Mouse (Mus musculus) Patski (cell line): ENCODE data around the gene Nhsl1. TPM values are rescaled to one million over a fixed set of nuclear protein-coding genes. Genes with fewer than 3 reads are reported as not detected.

ENCODE experiments used
- ATAC-seq: fragments of 100-300 bp; one replicate; pipeline ENCODE4 v1.8.0; 2021
- CTCF ChIA-PET: fragments of 350-600 bp; sonication (Branson Sonifier 250); formaldehyde crosslinking; loops from one replicate; lab custom pipeline; 2022; ENCODE audit warnings: inconsistent platforms; lab: Charles Lee
- POLR2A ChIA-PET: fragments of 350-600 bp; sonication (Branson Sonifier 250); formaldehyde crosslinking; loops from one replicate; lab custom pipeline; 2022; ENCODE audit warnings: antibody characterized with exemption, inconsistent platforms; lab: Charles Lee
- DNase-seq: peaks from one replicate; pipeline ENCODE4 v3.0.0-alpha.2; 2011; ENCODE audit warnings: low read depth, low spot score
- H3K27me3 ChIP-seq: fragments of 371-371 bp; one replicate; pipeline ENCODE4 v1.5.1; 2021
- CTCF ChIP-seq: fragments of 100-300 bp; IDR thresholded peaks from one replicate; pipeline ENCODE4 v1.5.1; 2021
- in situ Hi-C: fragments of 300-500 bp; cut with MboI; formaldehyde crosslinking; loops from 3 replicates; pipeline ENCODE4 v1.11.1; 2018; ENCODE audit warnings: low pct_unique_long_range_greater_than_20kb, mixed read lengths
- polyA plus RNA-seq: library from polyadenylated mRNA; unstranded; gene quantifications from one replicate; pipeline ENCODE4 v1.2.3, GENCODE M21; 2021

Gene Nhsl1
- polyA plus RNA-seq, 1 experiment from 2014 or later: 16.0 TPM

DNA sequence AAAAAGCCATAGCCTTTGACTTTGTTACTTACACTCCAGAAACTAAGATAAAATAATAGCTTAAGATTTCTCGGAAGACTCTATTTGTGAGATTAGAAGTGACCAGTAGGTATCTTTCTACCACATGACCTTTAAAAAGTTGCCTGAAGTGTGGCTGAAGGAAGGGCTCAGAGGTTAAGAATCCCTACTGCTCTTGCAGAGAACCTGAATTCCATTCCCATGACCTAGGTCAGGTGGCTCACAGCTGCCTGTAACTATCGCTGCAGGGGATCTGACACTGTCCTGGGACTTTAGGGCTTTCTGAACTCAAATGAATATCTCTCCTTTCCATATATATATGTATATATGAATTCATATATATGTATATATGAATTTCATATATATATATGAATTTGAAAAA lies 92.5 kb downstream of the Nhsl1 start:
- ATAC-seq: no peak
- POLR2A ChIA-PET: interaction anchor here (0.5 to 1.5 kb wide), 3 partner anchors 10 to 20 kb away, joined by 3 to 7 read pairs (median 3); no protein-coding TSS in a partner anchor
- TF ChIP-seq CTCF: no peak
- CTCF ChIA-PET: interaction anchor here (1.6 kb wide), 1 partner anchor 26 kb away, joined by 5 read pairs; no protein-coding TSS in a partner anchor
- H3K27me3 ChIP-seq: no peaks in the 10 kb centered on the region
- in situ Hi-C loops: no loop called here
- no peak for DNase-seq

GRCm38 (mm10) chr10:18415946-18416345 lies 97.2 kb downstream of the Nhsl1 start:
- POLR2A ChIA-PET: no interaction called here
- CTCF ChIA-PET: no interaction called here
- no peak for DNase-seq
- no peak for ATAC-seq
- TF ChIP-seq CTCF: no peak
- no peaks in the 10 kb centered on the region for H3K27me3 ChIP-seq
- in situ Hi-C loops: no loop called here

DNA sequence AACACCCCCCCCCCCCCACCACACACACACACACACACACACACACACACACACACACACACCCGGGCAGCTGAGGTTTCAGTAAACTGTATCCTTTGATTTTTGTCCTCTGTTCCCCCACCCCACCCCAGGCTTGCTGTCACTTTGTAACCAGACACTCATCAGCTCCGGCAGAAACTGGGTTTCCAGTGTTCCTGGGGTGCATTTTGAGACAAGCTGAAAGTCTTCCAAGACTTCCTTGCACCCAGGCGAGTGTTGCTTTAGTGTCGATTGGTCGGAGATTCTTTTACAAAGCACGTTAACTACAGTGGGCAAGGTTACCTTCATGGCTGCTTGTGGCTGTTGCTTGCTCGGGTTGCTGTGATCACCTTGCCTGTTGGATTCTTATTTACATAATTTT lies 99.4 kb downstream of the Nhsl1 start:
- TF ChIP-seq CTCF: no peak
- ChIA-PET CTCF (interaction anchor here (1.2 kb wide), 1 partner anchor 13 kb away, joined by 3 read pairs; no protein-coding TSS in a partner anchor), POLR2A (interaction anchor here (0.7 kb wide), 1 partner anchor 413 kb away, joined by 3 read pairs; no protein-coding TSS in a partner anchor)
- ATAC-seq: no peak
- DNase-seq: no peak
- in situ Hi-C loops: no loop called here
- H3K27me3 ChIP-seq: no peaks in the 10 kb centered on the region

DNA sequence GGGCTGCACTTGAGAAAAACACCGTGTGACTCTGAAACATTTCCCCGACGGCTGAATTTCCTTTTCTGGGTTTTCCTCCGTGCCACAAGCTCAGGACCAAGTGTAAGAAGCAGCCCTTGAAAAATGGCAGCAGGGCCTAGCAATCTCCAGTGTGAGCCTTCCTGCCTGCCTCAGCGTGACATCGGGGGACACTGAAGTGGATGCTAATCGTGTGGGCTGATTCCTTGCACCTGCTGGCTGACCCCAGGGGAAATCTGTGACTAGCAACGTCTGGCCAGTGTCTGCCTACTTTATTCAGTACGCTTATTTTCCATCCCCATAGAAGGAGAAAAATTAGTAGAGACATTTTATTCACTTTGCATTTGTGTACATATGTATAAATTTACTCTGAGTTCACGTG lies 100.7 kb downstream of the Nhsl1 start:
- in situ Hi-C loops: no loop called here
- ATAC-seq (no peak), DNase-seq (no peak)
- ChIA-PET CTCF (no interaction called here), POLR2A (no interaction called here)
- no peaks in the 10 kb centered on the region for H3K27me3 ChIP-seq
- TF ChIP-seq CTCF: no peak

- no peak for TF ChIP-seq CTCF
- CTCF ChIA-PET: no interaction called here
- no peak for DNase-seq
- H3K27me3 ChIP-seq: no peaks in the 10 kb centered on the region
- in situ Hi-C loops: no loop called here
- no peak for ATAC-seq
- POLR2A ChIA-PET: interaction anchor here (0.6 to 1.2 kb wide), 2 partner anchors 9 to 17 kb away, joined by 3 read pairs; no protein-coding TSS in a partner anchor
Observed at GRCm38 (mm10) chr10:18420259-18421000, 101.6 kb downstream of the Nhsl1 start.

DNA sequence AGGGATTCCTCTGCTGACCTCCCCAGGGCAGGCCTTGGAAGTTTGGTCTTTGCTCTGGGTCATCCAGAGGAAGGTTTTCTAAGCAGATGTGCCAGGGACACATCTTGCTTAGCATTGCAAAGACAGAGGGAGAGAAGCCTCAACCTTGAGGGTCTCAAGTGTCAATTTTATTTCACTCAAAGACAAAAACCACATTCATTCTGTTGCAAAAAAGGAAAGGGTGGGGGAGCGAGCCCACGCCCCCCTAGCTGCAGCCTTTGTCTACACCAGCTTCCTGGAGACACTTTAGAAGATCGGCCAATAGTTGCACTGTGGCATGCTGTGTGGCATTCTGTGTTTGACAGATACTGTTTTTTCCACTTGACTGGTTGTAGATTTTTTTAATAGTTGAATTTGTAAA lies 104.2 kb downstream of the Nhsl1 start:
- no peak for TF ChIP-seq CTCF
- CTCF ChIA-PET: no interaction called here
- in situ Hi-C loops: no loop called here
- DNase-seq: no peak
- H3K27me3 ChIP-seq: no peaks in the 10 kb centered on the region
- POLR2A ChIA-PET: no interaction called here
- ATAC-seq: no peak

DNA sequence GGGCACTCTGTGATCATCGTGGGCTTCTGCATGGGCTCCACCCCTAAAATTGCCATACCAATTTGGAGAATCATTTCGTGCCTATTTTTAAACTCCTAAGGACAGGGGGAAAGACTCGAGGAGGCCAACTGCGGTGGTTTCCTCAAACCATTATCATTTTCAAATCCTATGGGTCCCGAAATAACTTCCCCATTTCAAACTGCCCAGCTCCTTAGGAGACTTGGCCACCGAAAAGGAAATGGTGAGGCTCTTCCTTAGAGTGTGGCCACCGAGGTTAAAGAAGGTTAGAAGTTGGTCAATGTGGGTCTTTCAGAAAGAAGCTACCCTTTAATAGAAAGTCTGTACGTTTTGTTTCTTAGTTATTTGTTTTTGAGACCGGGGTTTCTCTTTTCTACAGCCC lies 104.8 kb downstream of the Nhsl1 start:
- no peaks in the 10 kb centered on the region for H3K27me3 ChIP-seq
- no peak for ATAC-seq
- CTCF ChIA-PET: no interaction called here
- TF ChIP-seq CTCF: no peak
- in situ Hi-C loops: no loop called here
- DNase-seq: no peak
- POLR2A ChIA-PET: no interaction called here

DNA sequence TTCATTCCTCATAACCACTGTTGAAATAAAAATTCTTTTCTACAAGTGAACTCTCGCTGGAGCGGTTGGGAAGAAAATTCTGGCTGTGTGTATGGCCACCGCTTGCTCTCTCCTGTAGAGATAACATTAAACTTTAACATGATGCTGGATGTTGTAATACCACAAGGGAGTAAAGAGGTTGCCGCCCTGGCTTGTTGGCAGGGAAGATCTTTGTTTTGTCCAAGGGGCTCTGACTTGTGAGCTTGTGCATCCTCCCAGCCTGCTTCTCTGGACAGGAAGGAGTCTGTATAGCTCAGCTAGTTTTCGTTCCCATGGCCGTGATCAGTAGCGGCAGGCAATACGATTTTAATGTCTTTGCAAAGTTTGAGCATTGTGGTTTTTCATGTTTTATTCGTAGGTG lies 109.1 kb downstream of the Nhsl1 start:
- POLR2A ChIA-PET: no interaction called here
- no peak for DNase-seq
- TF ChIP-seq CTCF: no peak

GRCm38 (mm10) chr10:18429533-18429932 lies 110.7 kb downstream of the Nhsl1 start:
- no peaks in the 10 kb centered on the region for H3K27me3 ChIP-seq
- in situ Hi-C loops: no loop called here
- DNase-seq: no peak
- peak; percentile 64 for TF ChIP-seq CTCF
- ChIA-PET POLR2A (no interaction called here), CTCF (no interaction called here)
- ATAC-seq: no peak

More for the DNA sequence above, 109.1 kb downstream of the Nhsl1 start:
- no peak for ATAC-seq
- no peaks in the 10 kb centered on the region for H3K27me3 ChIP-seq
- CTCF ChIA-PET: no interaction called here
- in situ Hi-C loops: no loop called here

DNA sequence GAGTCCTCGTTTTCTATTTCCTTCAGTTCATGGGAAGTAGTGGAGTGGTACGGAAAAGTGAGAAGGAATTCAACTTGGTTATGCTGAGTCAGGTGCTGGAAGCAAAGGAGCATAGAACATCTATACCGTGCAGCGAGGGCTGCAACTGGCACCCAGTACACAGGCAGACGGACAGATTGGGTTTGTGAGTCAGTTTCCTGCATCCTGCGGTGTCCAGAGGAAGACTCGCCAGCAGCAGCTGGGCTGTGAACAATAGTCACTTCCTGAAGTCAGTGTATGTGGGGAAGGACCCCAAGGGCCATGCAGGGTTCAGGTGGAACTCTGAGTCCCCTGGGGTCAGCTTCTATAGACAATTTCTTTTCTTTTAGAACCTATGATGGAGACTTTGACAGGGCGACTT lies 111.4 kb downstream of the Nhsl1 start:
- CTCF ChIA-PET: no interaction called here
- no peak for TF ChIP-seq CTCF
- ATAC-seq (no peak), DNase-seq (no peak)
- H3K27me3 ChIP-seq: no peaks in the 10 kb centered on the region
- POLR2A ChIA-PET: no interaction called here
- in situ Hi-C loops: no loop called here

GRCm38 (mm10) chr10:18430973-18431372 lies 112.2 kb downstream of the Nhsl1 start:
- POLR2A ChIA-PET: no interaction called here
- DNase-seq: no peak
- CTCF ChIA-PET: interaction anchor here (1.4 kb wide), 1 partner anchor 13 kb away, joined by 3 read pairs; no protein-coding TSS in a partner anchor
- TF ChIP-seq CTCF: no peak
- in situ Hi-C loops: no loop called here
- no peaks in the 10 kb centered on the region for H3K27me3 ChIP-seq
- ATAC-seq: peak; percentile 44
